Mouse (Mus musculus) urinary bladder, postnatal 36 days (tissue): ENCODE measurements around the gene Prr12.
A peak's percentile ranks its signal among the peaks of the same experiment; 100 is the strongest.

ENCODE experiments used
- DNase-seq, 2 experiments: peaks; one replicate each; pipeline ENCODE4 v3.0.0; 2022; ENCODE audit warnings: low spot score in 2 of 2, mixed read lengths in 1 of 2

The Prr12 gene

GRCm38 (mm10) chr7:45051601-45051974 lies 1.1 kb downstream of the Prr12 start:
- no peak for DNase-seq

- peak; percentile 23 to 55 for DNase-seq
These were observed 1.6 kb downstream of the Prr12 start for GRCm38 (mm10) chr7:45050945-45051600.

- DNase-seq, result no peak
These were observed 3.6 kb downstream of the Prr12 start for GRCm38 (mm10) chr7:45048923-45049657.

- DNase-seq, result no peak
These were observed 4.4 kb downstream of the Prr12 start for GRCm38 (mm10) chr7:45048001-45048890.

GRCm38 (mm10) chr7:45047491-45047890 lies 5.2 kb downstream of the Prr12 start:
- DNase-seq, result no peak

GRCm38 (mm10) chr7:45046853-45047350 lies 5.8 kb downstream of the Prr12 start:
- no peak for DNase-seq

GRCm38 (mm10) chr7:45045741-45046140 lies 6.9 kb downstream of the Prr12 start:
- no peak for DNase-seq

GRCm38 (mm10) chr7:45043307-45043706 lies 9.4 kb downstream of the Prr12 start:
- no peak for DNase-seq

GRCm38 (mm10) chr7:45040851-45041250 lies 11.8 kb downstream of the Prr12 start:
- DNase-seq, result no peak

GRCm38 (mm10) chr7:45038411-45038810 lies 14.3 kb downstream of the Prr12 start:
- no peak for DNase-seq

- DNase-seq, result no peak
These were observed 14.8 kb downstream of the Prr12 start for GRCm38 (mm10) chr7:45037720-45038361.

- no peak for DNase-seq
These were observed 16.0 kb downstream of the Prr12 start for GRCm38 (mm10) chr7:45036702-45037101.

GRCm38 (mm10) chr7:45035631-45036030 lies 17.1 kb downstream of the Prr12 start:
- no peak for DNase-seq

GRCm38 (mm10) chr7:45033722-45034359 lies 18.8 kb downstream of the Prr12 start:
- no peak for DNase-seq

- no peak for DNase-seq
These were observed 21.8 kb downstream of the Prr12 start for GRCm38 (mm10) chr7:45030857-45031256.

- DNase-seq, result no peak
These were observed 22.7 kb downstream of the Prr12 start for GRCm38 (mm10) chr7:45029995-45030394.

- DNase-seq, result no peak
These were observed 24.3 kb downstream of the Prr12 start for GRCm38 (mm10) chr7:45028351-45028750.

- no peak for DNase-seq
These were observed 24.9 kb downstream of the Prr12 start for GRCm38 (mm10) chr7:45027761-45028160.

GRCm38 (mm10) chr7:45026256-45026655 lies 26.4 kb downstream of the Prr12 start:
- DNase-seq, result no peak

- peak in 1 of 2 experiments; percentile 41 for DNase-seq
These were observed 27.0 kb downstream of the Prr12 start for GRCm38 (mm10) chr7:45025601-45026220.
